Mouse (Mus musculus) CH12.LX (cell line): ENCODE measurements around the gene Ctla4.

Experiments
- CTCF ChIP-seq, 2 experiments: IDR thresholded peaks in 1 of 2; conservative IDR thresholded peaks in 1 of 2; 2 replicates each; pipeline ENCODE4 v1.5.1; 2011 to 2012; ENCODE audit warnings: low read depth in 2 of 2, low read length in 2 of 2, improper control_type of control experiment in 1 of 2, inconsistent platforms in 1 of 2, mild to moderate bottlenecking in 1 of 2, moderate library complexity in 1 of 2
- MAFK ChIP-seq: IDR thresholded peaks from 2 replicates; pipeline ENCODE4 v1.6.1; 2011; ENCODE audit warnings: low read length, improper control_type of control experiment; ENCODE audit not compliant: insufficient replicate concordance
- MXI1 ChIP-seq: IDR thresholded peaks from 2 replicates; pipeline ENCODE4 v1.6.1; 2011; ENCODE audit warnings: mild to moderate bottlenecking, low read depth, low read length, improper control_type of control experiment
- POLR2A ChIP-seq: IDR thresholded peaks from 2 replicates; pipeline ENCODE4 v1.6.1; 2011; ENCODE audit warnings: low read depth, mild to moderate bottlenecking, improper control_type of control experiment, low read length
- POLR2AphosphoS2 ChIP-seq: IDR thresholded peaks from 2 replicates; pipeline ENCODE4 v1.6.1; 2011; ENCODE audit warnings: low read depth, low read length, improper control_type of control experiment
- USF2 ChIP-seq: conservative IDR thresholded peaks from 2 replicates; pipeline ENCODE4 v1.6.1; 2011; ENCODE audit warnings: low read depth, low read length, improper control_type of control experiment
- ZMIZ1 ChIP-seq: IDR thresholded peaks from 2 replicates; pipeline ENCODE4 v1.6.1; 2012; ENCODE audit warnings: low read depth, mild to moderate bottlenecking, inconsistent platforms, low read length, improper control_type of control experiment

GRCm38 (mm10) chr1:60839161-60839560, 47.6 kb upstream of the Ctla4 start:
- no peak for TF ChIP-seq POLR2A
- TF ChIP-seq USF2: no peak
- no peak for TF ChIP-seq CTCF (conservative IDR thresholded peaks at IDR 0.05 in 1 of 2, IDR thresholded peaks at IDR 0.05 in 1 of 2; ENCODE audit: low read depth in 2 of 2, low read length in 2 of 2)
- no peak for TF ChIP-seq MAFK
- TF ChIP-seq MXI1: no peak
- TF ChIP-seq POLR2AphosphoS2: no peak
- TF ChIP-seq ZMIZ1: no peak
